Mouse (Mus musculus): ENCODE data around the gene Rep15.

- no peak for TF ChIP-seq CTCF (IDR thresholded peaks at IDR 0.05; ENCODE audit: control insufficient read depth, insufficient read depth, low read length)
- TF ChIP-seq POLR2A (IDR thresholded peaks at IDR 0.05; ENCODE audit: borderline replicate concordance, control insufficient read depth, low read depth, low read length) = no peak
These were observed 33.7 kb upstream of the Rep15 start for GRCm38 (mm10) chr6:146998710-146999109.

Data from bone marrow, adult 2 months (tissue).